Comparison of ENCODE assay signal across 13 mouse cellular contexts in the genomic region with DNA sequence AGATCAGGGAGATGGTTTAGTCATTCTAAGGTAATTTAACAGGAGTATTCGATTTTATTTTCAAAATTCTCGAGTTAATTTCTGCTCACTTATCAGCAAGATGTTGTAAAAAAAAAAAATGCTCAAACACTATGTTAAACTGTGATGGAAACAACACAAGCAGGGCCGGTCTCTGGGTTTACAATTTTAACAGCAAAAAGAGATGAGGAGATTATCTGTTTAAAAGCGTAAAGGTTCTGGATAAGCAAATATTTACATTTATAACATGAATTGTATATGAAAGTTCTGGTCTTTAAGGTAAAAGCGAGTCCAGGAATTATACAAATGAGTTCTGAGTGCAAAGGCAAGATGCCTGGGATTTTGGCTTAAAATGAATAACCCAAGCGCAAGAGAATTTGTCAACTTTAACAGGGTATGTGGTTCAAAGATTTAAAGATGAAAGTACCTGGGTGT. TPM values are rescaled to one million over a fixed set of nuclear protein-coding genes. Genes with fewer than 3 reads are reported as not detected.
A peak's percentile ranks its signal among the peaks of the same experiment; 100 is the strongest.
DNase-seq lines count a peak whose midpoint lies in the region; ATAC-seq lines count a peak whose summit lies in the region.
"Had no signal": no experiment of that assay in that cellular context is flagged by ENCODE, and none has a peak within 500 bp of the region (broad histone marks: within the 10 kb centered on the region; RNA-seq: fewer than 3 reads in every experiment).

No protein-coding gene starts in this region.

- no peaks in the 10 kb centered on the region for H3K36me3 ChIP-seq in kidney, embryonic 14.5 days (ENCODE audit: control insufficient read depth, insufficient read depth, low read length)
- no peaks in the 10 kb centered on the region for H3K36me3 ChIP-seq in embryonic facial prominence, embryonic 11.5 days (replicated peaks; ENCODE audit: control insufficient read depth, insufficient read depth, low read depth, low read length)
- no peaks in the 10 kb centered on the region for H3K36me3 ChIP-seq in hindbrain, embryonic 12.5 days
- H3K36me3 ChIP-seq: heart, embryonic 15.5 days had no signal

- ATAC-seq in kidney, embryonic 14.5 days (ENCODE audit: low FRiP score, low TSS enrichment): no peak
- ATAC-seq in embryonic facial prominence, embryonic 11.5 days (replicated peaks; ENCODE audit: insufficient number of reproducible peaks, low FRiP score, low TSS enrichment, low read depth): no peak
- no peak for ATAC-seq in hindbrain, embryonic 12.5 days (ENCODE audit: low FRiP score)

- peak overlapping the region; percentile 29 for H3K4me2 ChIP-seq in kidney, embryonic 14.5 days (replicated peaks; ENCODE audit: low read depth, low read length)
- H3K4me2 ChIP-seq in embryonic facial prominence, embryonic 11.5 days (ENCODE audit: low read depth, low read length): peak overlapping the region; percentile 8; the same call in 1 of the 2 replicates
- peak overlapping the region; percentile 30; the same call in 1 of the 2 replicates for H3K4me2 ChIP-seq in hindbrain, embryonic 12.5 days (replicated peaks)
- H3K4me2 ChIP-seq: heart, embryonic 15.5 days had no signal

- 0 out of 2 replicates have a peak, but pooled peaks cover 4% of the 10 kb centered on the region for H3K4me1 ChIP-seq in kidney, embryonic 14.5 days (ENCODE audit: control insufficient read depth, insufficient read depth, low read length)
- H3K4me1 ChIP-seq in embryonic facial prominence, embryonic 11.5 days (ENCODE audit: control insufficient read depth, insufficient read depth, low read length): peaks cover 3% of the 10 kb centered on the region; the same call in 1 of the 2 replicates
- peaks cover 32% of the 10 kb centered on the region for H3K4me1 ChIP-seq in hindbrain, embryonic 12.5 days

- H3K9me3 ChIP-seq in kidney, embryonic 14.5 days (ENCODE audit: control insufficient read depth, low read length): no peaks in the 10 kb centered on the region
- H3K9me3 ChIP-seq in embryonic facial prominence, embryonic 11.5 days (replicated peaks; ENCODE audit: control insufficient read depth, low read length): no peaks in the 10 kb centered on the region
- H3K9me3 ChIP-seq in hindbrain, embryonic 12.5 days (replicated peaks): no peaks in the 10 kb centered on the region
- H3K9me3 ChIP-seq: heart, embryonic 15.5 days had no signal

- H3K27me3 ChIP-seq in kidney, embryonic 14.5 days (ENCODE audit: control insufficient read depth, insufficient read depth, low read length): peaks cover 51% of the 10 kb centered on the region
- H3K27me3 ChIP-seq in embryonic facial prominence, embryonic 11.5 days (ENCODE audit: control insufficient read depth, insufficient read depth, low read length): peaks cover 46% of the 10 kb centered on the region
- peaks cover 78% of the 10 kb centered on the region for H3K27me3 ChIP-seq in hindbrain, embryonic 12.5 days

- DNase-seq in kidney, postnatal 10 days: no peak
- peak; percentile 24 for DNase-seq in MN1 (ENCODE audit: low spot score)
- DNase-seq in embryonic facial prominence, embryonic 11.5 days (ENCODE audit: low spot score): peak; percentile 41
- no peak for DNase-seq in cerebellum, postnatal 25 days
- DNase-seq in right cerebral cortex, adult 18-20 months: no peak
- DNase-seq: cerebellum, adult 11 months; kidney, postnatal 25 days; lung, postnatal 14 days; right cerebral cortex, postnatal 25 days had no signal

- WGBS in kidney, embryonic 14.5 days: 14% methylated on average over 6 of the region's 6 CpGs
- 5% methylated on average over 6 of the region's 6 CpGs for WGBS in embryonic facial prominence, embryonic 11.5 days
- WGBS in hindbrain, embryonic 12.5 days: 6% methylated on average over 6 of the region's 6 CpGs

- H3K4me3 ChIP-seq in kidney, embryonic 14.5 days (ENCODE audit: low read length): peak overlapping the region; percentile 34
- peak overlapping the region; percentile 27 for H3K4me3 ChIP-seq in embryonic facial prominence, embryonic 11.5 days (ENCODE audit: low read depth, low read length)
- H3K4me3 ChIP-seq in hindbrain, embryonic 12.5 days: peak overlapping the region; percentile 19
- H3K4me3 ChIP-seq: heart, embryonic 15.5 days had no signal

- 0 out of 2 replicates have a peak overlapping the region, but pooled peaks have one; percentile 19 for H3K27ac ChIP-seq in kidney, embryonic 14.5 days (ENCODE audit: low read depth, low read length)
- no peak overlapping the region for H3K27ac ChIP-seq in embryonic facial prominence, embryonic 11.5 days (replicated peaks; ENCODE audit: low read depth, low read length)
- H3K27ac ChIP-seq in hindbrain, embryonic 12.5 days: no peak overlapping the region
- H3K27ac ChIP-seq: heart, embryonic 15.5 days; liver, embryonic 14.5 days had no signal

- peak overlapping the region; percentile 63; the same call in 1 of the 2 replicates for H3K9ac ChIP-seq in kidney, embryonic 14.5 days (ENCODE audit: low read depth, low read length)
- H3K9ac ChIP-seq in embryonic facial prominence, embryonic 11.5 days (replicated peaks; ENCODE audit: low read length): no peak overlapping the region
- no peak overlapping the region for H3K9ac ChIP-seq in hindbrain, embryonic 12.5 days
- H3K9ac ChIP-seq: heart, embryonic 15.5 days; liver, embryonic 14.5 days had no signal

RNA-seq across cellular contexts. Expression of a gene that starts 3.0 kb away (rescaled TPM):
- polyA plus RNA-seq in kidney, embryonic 14.5 days (2014; fragmentation: Nextera tagmentation; extraction: Ambion mirVana): 8.5 and 12.8 TPM in 2 replicates
- 7.7 and 8.2 TPM in 2 replicates for polyA plus RNA-seq in embryonic facial prominence, embryonic 11.5 days (2014; fragmentation: Nextera tagmentation; extraction: Ambion mirVana)
- 7.0 and 9.2 TPM in 2 replicates for polyA plus RNA-seq in hindbrain, embryonic 12.5 days (2016; fragmentation: Nextera tagmentation; extraction: Ambion mirVana)
- polyA plus RNA-seq: heart, embryonic 15.5 days had no signal

RNA-seq across cellular contexts. Expression of a gene that starts 40.2 kb away (rescaled TPM):
- 811 and 923 TPM in 2 replicates for polyA plus RNA-seq in kidney, embryonic 14.5 days (2014; fragmentation: Nextera tagmentation; extraction: Ambion mirVana)
- polyA plus RNA-seq in embryonic facial prominence, embryonic 11.5 days (2014; fragmentation: Nextera tagmentation; extraction: Ambion mirVana): 952 and 1,036 TPM in 2 replicates
- 631 and 677 TPM in 2 replicates for polyA plus RNA-seq in hindbrain, embryonic 12.5 days (2016; fragmentation: Nextera tagmentation; extraction: Ambion mirVana)

Comparison
In these comparisons a context has a peak if more than half of its experiments do, and no peak if none do; other contexts are left out.
1. DNase-seq: peak in MN1 (single experiment) and embryonic facial prominence, embryonic 11.5 days (single experiment); none in kidney, postnatal 10 days (single experiment), cerebellum, postnatal 25 days (0 of 2) and right cerebral cortex, adult 18-20 months (single experiment).
2. Peak in every context shown above with its lines, with median percentiles within 50 percentile points of each other: H3K4me2 ChIP-seq and H3K4me3 ChIP-seq.